Mouse (Mus musculus) layer of hippocampus, adult 9-11 months (tissue): ENCODE results near the gene Slc15a1.
"Not testable (repeated sequence)": the region's sequence is repeated elsewhere in the genome, so short reads cannot be mapped to it uniquely, and the experiment has no call there.

Experiments used
- DNase-seq: peaks from one replicate; pipeline ENCODE4 v3.0.0; 2022

Slc15a1 gene

GRCm38 (mm10) chr14:121450504-121451423 lies 54.3 kb downstream of the Slc15a1 start:
- peak; percentile 23 for DNase-seq

- DNase-seq: no peak
Measured at GRCm38 (mm10) chr14:121446951-121447350, 58.1 kb downstream of the Slc15a1 start.

- no peak for DNase-seq
Measured at GRCm38 (mm10) chr14:121445194-121445593, 59.9 kb downstream of the Slc15a1 start.

GRCm38 (mm10) chr14:121440807-121441206 lies 64.2 kb downstream of the Slc15a1 start:
- DNase-seq: no peak

- no peak for DNase-seq
Measured at GRCm38 (mm10) chr14:121437026-121437425, 68.0 kb downstream of the Slc15a1 start.

GRCm38 (mm10) chr14:121436455-121436854 lies 68.6 kb downstream of the Slc15a1 start:
- no peak for DNase-seq

GRCm38 (mm10) chr14:121435794-121436193 lies 69.3 kb downstream of the Slc15a1 start:
- DNase-seq: peak; percentile 9

GRCm38 (mm10) chr14:121431261-121431660 lies 73.8 kb downstream of the Slc15a1 start:
- DNase-seq: no peak

- no peak for DNase-seq
Measured at GRCm38 (mm10) chr14:121429854-121430535, 75.1 kb downstream of the Slc15a1 start.

GRCm38 (mm10) chr14:121428148-121428547 lies 76.9 kb downstream of the Slc15a1 start:
- no peak for DNase-seq

- no peak for DNase-seq
Measured at GRCm38 (mm10) chr14:121426743-121427142, 78.3 kb downstream of the Slc15a1 start.

GRCm38 (mm10) chr14:121425004-121425793 lies 79.9 kb downstream of the Slc15a1 start:
- no peak for DNase-seq

- DNase-seq: no peak
Measured at GRCm38 (mm10) chr14:121423341-121423751, 81.7 kb downstream of the Slc15a1 start.

GRCm38 (mm10) chr14:121422664-121423340 lies 82.2 kb downstream of the Slc15a1 start:
- no peak for DNase-seq

- no peak for DNase-seq
Measured at GRCm38 (mm10) chr14:121422000-121422399, 83.1 kb downstream of the Slc15a1 start.

GRCm38 (mm10) chr14:121417594-121417993 lies 87.5 kb downstream of the Slc15a1 start:
- no peak for DNase-seq

- DNase-seq: no peak
Measured at GRCm38 (mm10) chr14:121416626-121417319, 88.3 kb downstream of the Slc15a1 start.

- DNase-seq: no peak
Measured at GRCm38 (mm10) chr14:121414635-121415241, 90.3 kb downstream of the Slc15a1 start.

GRCm38 (mm10) chr14:121413726-121414125 lies 91.3 kb downstream of the Slc15a1 start:
- not testable (repeated sequence) for DNase-seq
